Mouse (Mus musculus): ENCODE data around the gene Lrrc61.

DNA sequence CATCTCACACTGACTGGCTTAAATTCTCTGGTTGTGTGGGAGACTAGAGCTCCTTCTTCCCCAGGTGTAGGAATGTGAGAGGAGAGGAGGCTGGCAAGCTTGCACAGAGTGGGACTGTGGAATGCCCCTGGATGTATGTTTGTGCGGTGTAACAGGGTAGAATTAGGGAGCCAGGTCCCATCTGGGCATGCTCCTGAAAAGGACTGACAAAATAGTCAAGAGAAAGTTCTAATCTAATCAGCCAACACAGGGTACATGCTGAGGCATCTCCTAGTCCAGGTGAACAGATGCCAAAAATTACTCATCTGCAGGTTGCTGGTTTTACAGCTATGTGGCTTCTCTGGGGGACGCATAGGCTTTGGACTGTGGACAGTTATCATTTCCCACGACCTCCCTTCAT is 1.4 kb downstream of the Lrrc61 start:
- TF ChIP-seq CTCF (conservative IDR thresholded peaks at IDR 0.05; ENCODE audit: insufficient read depth, insufficient read length, low read depth, low read length) = no peak
- no peak for TF ChIP-seq POLR2A (IDR thresholded peaks at IDR 0.05; ENCODE audit: low read depth, low read length)
